Mouse (Mus musculus) C2C12 (cell line): ENCODE results near the gene Tbc1d13. TPM values are rescaled to one million over a fixed set of nuclear protein-coding genes. Genes with fewer than 3 reads are reported as not detected.
"Not testable (repeated sequence)": the region's sequence is repeated elsewhere in the genome, so short reads cannot be mapped to it uniquely, and the experiment has no call there.

Experiments
- H3K27me3 ChIP-seq: one replicate; pipeline ENCODE4 v1.6.1; 2011; ENCODE audit not compliant: control insufficient read depth, insufficient read depth, insufficient read length
- H3K36me3 ChIP-seq: one replicate; pipeline ENCODE4 v1.6.1; 2011; ENCODE audit not compliant: control insufficient read depth, insufficient read depth
- H3K4me3 ChIP-seq: one replicate; pipeline ENCODE4 v1.5.1; 2011; ENCODE audit warnings: mild to moderate bottlenecking, control low read depth; ENCODE audit not compliant: poor library complexity, insufficient read depth, severe bottlenecking
- H3K79me2 ChIP-seq: one replicate; pipeline ENCODE4 v1.6.1; 2011; ENCODE audit not compliant: control insufficient read depth, insufficient read depth
- H3K79me3 ChIP-seq: one replicate; pipeline ENCODE4 v1.6.1; 2011; ENCODE audit warnings: low read depth, control low read depth
- H3ac ChIP-seq: one replicate; pipeline ENCODE3; 2011; ENCODE audit warnings: low read depth; ENCODE audit not compliant: control insufficient read depth, insufficient read length
- CEBPB ChIP-seq: IDR thresholded peaks from one replicate; pipeline ENCODE4 v1.6.1; 2011; ENCODE audit warnings: low read depth, mild to moderate bottlenecking, control low read depth, moderate library complexity
- CTCF ChIP-seq: IDR thresholded peaks from one replicate; pipeline ENCODE4 v1.5.1; 2011; ENCODE audit not compliant: control insufficient read depth, insufficient read depth, insufficient read length
- FOSL1 ChIP-seq: IDR thresholded peaks from one replicate; pipeline ENCODE4 v1.8.0; 2011; ENCODE audit warnings: mild to moderate bottlenecking, low read length; ENCODE audit not compliant: poor library complexity, insufficient read depth, severe bottlenecking
- MAX ChIP-seq: IDR thresholded peaks from one replicate; pipeline ENCODE4 v1.6.1; 2011; ENCODE audit warnings: mild to moderate bottlenecking, control low read depth
- MYOD1 ChIP-seq: IDR thresholded peaks from one replicate; pipeline ENCODE4 v1.6.1; 2011; ENCODE audit warnings: low read depth; ENCODE audit not compliant: control insufficient read depth, insufficient read length
- MYOG ChIP-seq: IDR thresholded peaks from one replicate; pipeline ENCODE4 v1.6.1; 2011; ENCODE audit not compliant: control insufficient read depth, insufficient read length; ENCODE audit errors: extremely low read depth
- USF1 ChIP-seq: IDR thresholded peaks from one replicate; pipeline ENCODE4 v1.6.1; 2011; ENCODE audit warnings: low read depth, mild to moderate bottlenecking, control low read depth, moderate library complexity
- polyA plus RNA-seq: library from polyadenylated mRNA; unstranded; fragments of >200 nt; fragmentation: generic; extraction: Trizol; gene quantifications from one replicate; pipeline ENCODE4 v1.2.1, GENCODE M21; 2012; ENCODE audit warnings: missing spikeins

Gene Tbc1d13
- polyA plus RNA-seq, 1 experiment = 25.3 TPM

DNA sequence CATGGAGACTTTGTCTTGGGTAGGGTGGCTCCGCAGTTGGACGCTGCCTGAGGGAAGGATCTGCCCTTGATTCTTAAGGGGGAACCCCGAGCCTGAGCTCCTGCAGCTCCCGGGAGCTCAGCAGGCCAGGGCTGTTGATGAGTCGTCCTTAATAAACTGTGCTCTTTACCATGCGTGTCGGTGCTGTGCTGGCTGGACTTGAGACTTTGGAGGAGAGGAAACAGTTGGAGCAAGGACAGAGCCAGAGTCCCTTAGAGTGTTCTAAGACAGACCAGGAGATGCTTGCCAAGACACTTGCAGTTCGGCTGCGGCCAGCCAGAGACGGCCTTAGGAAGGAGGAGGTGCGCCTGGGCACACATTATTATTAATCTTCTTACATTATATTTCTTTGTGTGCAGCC lies 18.3 kb downstream of the Tbc1d13 start:
- H3K79me2 ChIP-seq = no peaks in the 10 kb centered on the region
- no peak overlapping the region for H3ac ChIP-seq
- H3K36me3 ChIP-seq = peaks cover 13% of the 10 kb centered on the region

DNA sequence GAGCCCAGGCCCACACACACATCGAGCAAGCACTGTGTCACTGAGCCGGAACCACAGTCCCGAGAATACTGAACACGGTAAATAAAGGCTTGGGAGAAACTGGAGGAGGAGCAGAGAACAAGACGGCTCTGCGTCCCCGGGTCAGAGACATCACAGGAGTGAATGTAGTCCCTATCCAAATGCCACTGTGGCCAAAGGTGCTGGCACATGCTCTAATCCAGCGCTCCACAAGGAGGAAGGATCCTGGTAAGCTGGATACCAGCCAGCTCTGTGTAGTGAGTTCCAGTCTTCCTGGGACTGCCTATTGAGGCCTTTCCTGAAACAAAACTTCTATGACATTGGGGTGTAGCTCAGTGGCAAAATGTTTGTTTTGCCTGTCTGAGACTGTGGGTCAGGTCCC lies 19.1 kb downstream of the Tbc1d13 start:
- no peak for TF ChIP-seq CEBPB
- TF ChIP-seq MAX = no peak
- no peak for TF ChIP-seq FOSL1
- TF ChIP-seq CTCF = no peak
- no peak for TF ChIP-seq MYOD1
- no peak for TF ChIP-seq MYOG
- TF ChIP-seq USF1 = no peak
- H3K4me3 ChIP-seq = no peak overlapping the region
- no peaks in the 10 kb centered on the region for H3K79me2 ChIP-seq
- H3K27me3 ChIP-seq = no peaks in the 10 kb centered on the region
- no peaks in the 10 kb centered on the region for H3K79me3 ChIP-seq
- H3K36me3 ChIP-seq = peaks cover 6% of the 10 kb centered on the region
- no peak overlapping the region for H3ac ChIP-seq

More for the DNA sequence above, 18.3 kb downstream of the Tbc1d13 start:
- Histone ChIP-seq H3K79me3 (no peaks in the 10 kb centered on the region), H3K27me3 (no peaks in the 10 kb centered on the region), H3K4me3 (no peak overlapping the region)
- TF ChIP-seq FOSL1 = no peak

DNA sequence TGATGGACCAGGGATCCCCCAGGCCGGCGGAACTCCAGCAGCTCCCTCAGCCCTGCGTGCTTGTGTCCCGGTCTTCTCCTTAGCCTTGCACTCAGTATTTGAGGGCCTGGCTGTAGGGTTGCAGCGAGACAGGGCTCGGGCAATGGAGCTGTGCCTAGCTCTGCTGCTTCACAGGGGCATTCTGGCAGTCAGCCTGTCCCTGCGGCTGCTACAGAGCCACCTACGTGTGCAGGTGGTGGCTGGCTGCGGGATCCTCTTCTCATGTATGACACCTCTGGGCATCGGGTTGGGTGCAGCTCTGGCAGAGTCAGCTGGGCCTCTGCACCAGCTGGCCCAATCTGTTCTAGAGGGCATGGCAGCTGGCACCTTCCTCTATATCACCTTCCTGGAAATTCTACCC lies 26.3 kb downstream of the Tbc1d13 start:
- H3K27me3 ChIP-seq, H3ac ChIP-seq, H3K79me3 ChIP-seq, H3K79me2 ChIP-seq, H3K4me3 ChIP-seq, H3K36me3 ChIP-seq: not testable (repeated sequence)

DNA sequence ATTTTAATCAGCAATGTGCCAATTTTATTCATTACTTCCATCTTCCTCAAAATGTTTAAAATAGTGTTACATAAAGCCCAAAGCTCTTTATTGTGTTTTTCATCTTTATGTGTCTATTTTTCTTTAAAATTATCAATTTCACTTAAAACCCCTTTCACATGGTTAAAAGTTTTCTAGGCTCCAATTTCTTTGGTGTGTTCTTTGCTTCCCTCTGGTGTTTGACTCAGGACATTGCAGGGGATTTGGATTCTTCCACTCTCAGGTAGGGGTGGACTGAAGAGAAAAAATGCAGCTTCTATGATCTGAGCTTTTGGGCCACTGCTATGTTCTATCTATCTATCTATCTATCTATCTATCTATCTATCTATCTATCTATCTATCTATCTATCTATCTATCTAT lies 28.3 kb downstream of the Tbc1d13 start:
- H3K4me3 ChIP-seq = no peak overlapping the region
- H3ac ChIP-seq = no peak overlapping the region
- no peak for TF ChIP-seq CTCF
- TF ChIP-seq MYOD1 = no peak
- TF ChIP-seq MAX = no peak
- no peak for TF ChIP-seq USF1
- TF ChIP-seq MYOG = no peak
- no peak for TF ChIP-seq FOSL1
- TF ChIP-seq CEBPB = no peak
- H3K79me2 ChIP-seq = no peaks in the 10 kb centered on the region
- H3K79me3 ChIP-seq = no peaks in the 10 kb centered on the region
- H3K27me3 ChIP-seq = no peaks in the 10 kb centered on the region
- H3K36me3 ChIP-seq = no peaks in the 10 kb centered on the region

DNA sequence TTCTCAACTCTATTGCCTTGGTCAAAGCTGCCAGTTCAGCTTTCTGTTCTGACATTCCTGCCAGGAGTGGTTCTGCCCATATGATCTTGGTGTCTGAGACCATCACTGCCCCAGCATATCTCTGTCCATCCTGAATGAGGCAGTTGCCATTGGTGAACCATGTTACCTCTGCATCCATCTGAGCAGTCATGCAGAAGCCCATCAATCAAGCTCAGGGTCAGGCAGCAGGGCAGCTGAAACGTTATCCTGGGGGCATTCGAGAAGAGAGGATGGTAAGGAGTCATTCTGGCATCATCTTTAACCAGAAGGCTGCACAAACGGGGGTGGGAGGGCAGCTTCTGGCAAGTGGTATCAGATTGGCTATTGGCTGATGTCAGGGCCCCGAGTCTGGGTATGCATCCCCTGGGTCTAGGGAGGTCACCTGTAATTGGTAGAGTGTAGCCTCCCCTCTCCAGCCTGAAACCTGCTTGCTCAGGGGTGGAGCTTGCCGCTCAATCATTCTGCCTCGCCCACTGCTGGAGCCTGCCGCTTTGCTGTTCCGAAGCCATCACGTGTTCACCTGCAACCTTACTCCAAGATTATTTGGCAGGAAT lies 30.9 kb downstream of the Tbc1d13 start:
- Histone ChIP-seq H3K4me3 (no peak overlapping the region), H3K36me3 (no peaks in the 10 kb centered on the region), H3K79me3 (no peaks in the 10 kb centered on the region), H3ac (no peak overlapping the region), H3K79me2 (no peaks in the 10 kb centered on the region), H3K27me3 (no peaks in the 10 kb centered on the region)
- no peak for TF ChIP-seq MYOG
- TF ChIP-seq MYOD1 = no peak
- TF ChIP-seq MAX = no peak
- TF ChIP-seq CTCF = no peak
- TF ChIP-seq FOSL1 = no peak
- no peak for TF ChIP-seq CEBPB
- TF ChIP-seq USF1 = no peak

DNA sequence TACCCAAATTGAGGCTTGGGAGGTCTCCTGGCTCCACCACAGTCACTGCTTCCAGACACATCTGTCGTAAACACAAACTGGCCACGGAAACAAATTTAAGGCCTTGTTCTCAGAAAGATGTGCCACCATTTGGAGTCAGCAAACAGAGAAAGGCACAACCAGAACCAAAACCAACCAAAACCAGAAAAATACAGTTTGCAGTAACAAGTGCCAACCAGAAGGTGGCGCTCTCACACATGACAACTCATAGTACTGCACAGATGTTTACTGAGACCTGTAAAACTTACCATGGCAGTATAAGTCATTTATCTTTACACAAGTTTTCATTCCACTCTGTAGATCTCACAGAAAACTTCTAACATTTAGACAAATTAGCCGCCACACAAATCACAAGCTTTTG lies 33.1 kb downstream of the Tbc1d13 start:
- TF ChIP-seq MAX (no peak), MYOD1 (no peak), FOSL1 (no peak), MYOG (no peak), USF1 (no peak), CEBPB (no peak), CTCF (no peak)
- H3K36me3 ChIP-seq = no peaks in the 10 kb centered on the region
- H3K27me3 ChIP-seq = no peaks in the 10 kb centered on the region
- H3K79me3 ChIP-seq = no peaks in the 10 kb centered on the region
- H3K79me2 ChIP-seq = no peaks in the 10 kb centered on the region
- no peak overlapping the region for H3K4me3 ChIP-seq
- H3ac ChIP-seq = no peak overlapping the region
